Mouse (Mus musculus) effector memory CD4-positive, alpha-beta T cell, adult 7 months (primary cell): ENCODE data around the gene Ppp1r37. TPM values are rescaled to one million over a fixed set of nuclear protein-coding genes. Genes with fewer than 3 reads are reported as not detected.

Source experiments
- polyA plus RNA-seq: library from polyadenylated mRNA; unstranded; fragments of 100-300 nt; shearing (Covaris generic); gene quantifications from one replicate; pipeline ENCODE4 v1.2.1, GENCODE M21; 2017

Gene Ppp1r37
- 15.6 TPM for polyA plus RNA-seq

GRCm38 (mm10) chr7:19562643-19563410, at the start of gene Ppp1r37:
TSS of gene Ppp1r37 (minus strand) at chr7:19563076.

GRCm38 (mm10) chr7:19603849-19604605, 41.2 kb upstream of the Ppp1r37 start, which contains the start of gene Clasrp:
TSS of gene Clasrp (minus strand) at chr7:19604486.

GRCm38 (mm10) chr7:19577141-19577852, 14.4 kb upstream of the Ppp1r37 start, which contains the start of the genes Zfp296 and Gemin7:
TSS of gene Zfp296 (plus strand) at chr7:19577287.
TSS of gene Gemin7 (minus strand) at chr7:19577595.

DNA sequence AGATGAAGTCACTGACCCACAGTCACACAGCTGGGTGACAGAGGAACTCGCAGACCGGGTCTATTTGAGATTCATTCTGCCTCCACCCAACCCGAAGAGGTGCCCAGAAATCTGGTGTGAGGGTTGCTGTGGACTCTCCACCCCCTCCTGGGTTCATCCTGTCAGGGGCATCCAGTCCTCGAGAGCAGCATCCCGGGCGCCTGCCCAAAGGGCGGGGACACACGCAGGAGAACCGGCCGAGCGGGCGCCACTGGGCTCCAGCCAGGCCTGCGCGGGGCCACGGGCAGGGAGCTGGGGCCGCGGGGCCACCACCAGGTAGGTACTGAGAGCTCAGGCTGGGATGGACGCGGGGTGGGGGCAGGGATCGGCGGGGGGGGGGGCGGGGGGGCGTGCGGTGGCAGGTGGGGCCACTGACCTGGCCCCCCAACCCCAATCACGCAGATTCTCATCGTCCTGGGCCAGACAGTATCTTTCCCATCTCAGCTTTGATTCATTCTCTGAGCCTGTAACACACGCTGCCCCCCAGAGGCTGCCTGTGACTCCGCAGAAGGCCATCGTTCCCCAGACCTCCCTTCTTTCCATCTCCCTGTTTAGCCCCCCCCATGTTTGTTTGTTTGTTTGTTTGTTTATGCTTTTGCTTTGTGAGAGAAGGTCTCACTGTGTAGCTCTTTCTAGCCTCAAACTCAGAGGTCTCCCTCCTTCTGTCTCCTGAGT, 45.1 kb downstream of the Ppp1r37 start, which contains the start of gene Nkpd1:
Gene Nkpd1, plus strand, starts transcription at position 187 of the 714 bp plus-strand sequence.

DNA sequence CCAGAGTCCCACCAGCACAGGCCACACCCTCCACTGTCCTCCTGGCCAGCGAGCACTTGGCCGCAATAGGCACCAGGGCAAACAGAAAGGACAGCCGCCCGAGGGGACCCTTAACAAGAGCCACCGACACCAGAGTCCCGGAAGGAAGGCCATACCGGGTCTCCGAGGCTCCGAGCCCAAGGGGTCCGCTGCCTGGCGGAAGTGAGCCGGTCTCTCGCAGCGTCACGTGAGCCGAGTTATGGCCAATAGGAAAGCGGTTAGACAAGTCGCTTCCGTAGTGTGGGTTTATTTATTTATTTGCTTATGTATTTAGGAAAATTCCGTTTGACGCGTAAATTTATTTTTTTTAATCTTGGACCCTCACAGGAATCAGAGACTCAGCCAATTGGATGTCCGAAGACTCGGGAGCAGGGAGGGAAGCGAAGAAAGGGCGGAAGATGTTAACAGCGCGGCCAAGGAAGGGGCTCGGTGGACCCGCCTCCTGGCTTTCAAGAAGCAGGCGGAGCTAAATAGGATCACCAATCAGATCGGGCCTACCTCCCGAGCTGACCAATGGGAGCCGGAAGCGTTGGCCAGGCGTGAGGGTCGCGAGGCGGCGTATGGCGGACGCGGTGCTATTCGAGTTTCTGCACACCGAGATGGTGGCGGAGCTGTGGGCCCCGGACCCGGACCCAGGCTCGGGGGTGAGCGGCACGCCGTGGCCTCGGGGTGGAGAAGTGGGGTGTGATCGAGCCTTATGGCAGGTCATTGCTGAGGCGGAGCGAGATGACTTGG, 54.5 kb downstream of the Ppp1r37 start, which contains the start of the genes Bloc1s3 and Trappc6a:
Gene Bloc1s3, minus strand, starts transcription at position 218 of the 774 bp plus-strand sequence.
Gene Trappc6a, plus strand, starts transcription at position 246 of the 774 bp plus-strand sequence.

Other genes starting within 250 kb of the Ppp1r37 start
- 64.9 TPM for gene Ercc1, start 218.3 kb downstream of the Ppp1r37 start, polyA plus RNA-seq
- 5.2 TPM for gene Cd3eap, start 203.6 kb downstream of the Ppp1r37 start, polyA plus RNA-seq
- 0.84 TPM for gene Ppp1r13l, start 203.3 kb downstream of the Ppp1r37 start, polyA plus RNA-seq
- 8.5 TPM for gene Ercc2, start 181.1 kb downstream of the Ppp1r37 start, polyA plus RNA-seq
- 4.7 TPM for gene Klc3, start 159.0 kb downstream of the Ppp1r37 start, polyA plus RNA-seq
- 0.18 TPM for gene Ckm, start 158.3 kb downstream of the Ppp1r37 start, polyA plus RNA-seq
- 6.2 TPM for gene Mark4, start 104.3 kb downstream of the Ppp1r37 start, polyA plus RNA-seq
- not detected for gene Exoc3l2, start 99.7 kb downstream of the Ppp1r37 start, polyA plus RNA-seq
- gene Bloc1s3, start 54.7 kb downstream of the Ppp1r37 start, polyA plus RNA-seq = 3.8 TPM
- 48.8 TPM for gene Trappc6a, start 54.7 kb downstream of the Ppp1r37 start, polyA plus RNA-seq
- not detected for gene Nkpd1, start 45.2 kb downstream of the Ppp1r37 start, polyA plus RNA-seq
- 1.8 TPM for gene Zfp296, start 14.2 kb upstream of the Ppp1r37 start, polyA plus RNA-seq
- gene Gemin7, start 14.5 kb upstream of the Ppp1r37 start, polyA plus RNA-seq = 105 TPM
- gene Clasrp, start 41.4 kb upstream of the Ppp1r37 start, polyA plus RNA-seq = 49.4 TPM
- gene Relb, start 66.4 kb upstream of the Ppp1r37 start, polyA plus RNA-seq = 249 TPM
- 121 TPM for gene Clptm1, start 102.0 kb upstream of the Ppp1r37 start, polyA plus RNA-seq
- gene Apoc2, start 114.9 kb upstream of the Ppp1r37 start, polyA plus RNA-seq = not detected
- gene Gm44805, start 118.3 kb upstream of the Ppp1r37 start, polyA plus RNA-seq = not detected
- 0.18 TPM for gene Apoc4, start 118.4 kb upstream of the Ppp1r37 start, polyA plus RNA-seq
- not detected for gene Apoc1, start 129.6 kb upstream of the Ppp1r37 start, polyA plus RNA-seq
- gene Apoe, start 136.1 kb upstream of the Ppp1r37 start, polyA plus RNA-seq = 1.3 TPM
- gene Tomm40, start 152.4 kb upstream of the Ppp1r37 start, polyA plus RNA-seq = 63.8 TPM
- not detected for gene Nectin2, start 187.4 kb upstream of the Ppp1r37 start, polyA plus RNA-seq
- 0.65 TPM for gene Bcam, start 207.9 kb upstream of the Ppp1r37 start, polyA plus RNA-seq
- gene Cblc, start 233.7 kb upstream of the Ppp1r37 start, polyA plus RNA-seq = not detected